14 mouse cellular contexts compared by ENCODE assay signal in the genomic region with DNA sequence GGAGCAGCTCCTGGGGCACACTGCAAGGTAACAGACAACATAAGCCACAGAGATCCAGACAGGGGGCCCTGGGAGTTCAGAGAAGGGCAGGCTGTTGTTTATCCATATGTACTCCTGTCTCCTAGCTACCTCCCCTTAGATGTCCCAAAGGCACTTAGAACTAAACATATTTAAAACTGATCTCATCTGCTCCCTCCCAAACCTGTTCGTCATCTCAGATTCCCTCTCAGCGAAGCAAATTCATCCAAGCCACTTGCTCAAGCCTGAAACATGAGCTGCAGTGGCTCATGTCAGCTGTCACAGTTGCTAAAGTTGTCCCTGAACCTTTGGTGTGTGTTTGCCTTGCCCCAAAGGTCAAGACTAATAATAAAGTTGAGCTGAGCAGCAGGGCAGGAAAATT.
DNase-seq lines count a peak whose midpoint lies in the region; ATAC-seq and TF ChIP-seq lines count a peak whose summit lies in the region.
"Had no signal": no experiment of that assay in that cellular context is flagged by ENCODE, and none has a peak within 500 bp of the region (broad histone marks: within the 10 kb centered on the region; RNA-seq: fewer than 3 reads in every experiment).

No protein-coding gene starts in this region.

- no peaks in the 10 kb centered on the region for H3K9me3 ChIP-seq in midbrain, embryonic 14.5 days (ENCODE audit: control insufficient read depth, low read length)
- no peaks in the 10 kb centered on the region for H3K9me3 ChIP-seq in midbrain, embryonic 11.5 days (ENCODE audit: control insufficient read depth, low read length)
- H3K9me3 ChIP-seq: neural tube, embryonic 12.5 days had no signal

- peak; percentile 32 for DNase-seq in adrenal gland, adult 2 months
- DNase-seq in adrenal gland, postnatal 14 days: no peak
- DNase-seq in midbrain, embryonic 14.5 days: peak; percentile 1
- DNase-seq in midbrain, embryonic 11.5 days (ENCODE audit: low spot score, missing footprints): no peak
- peak; percentile 34 for DNase-seq in heart, postnatal 4 days
- DNase-seq in layer of hippocampus, adult 2 months (ENCODE audit: low spot score in 2 of 2): no peak
- DNase-seq in right cerebral cortex, adult 2 months (ENCODE audit: low spot score in 2 of 2): no peak
- DNase-seq in frontal cortex, postnatal 25 days (ENCODE audit: low spot score in 2 of 2): no peak
- DNase-seq: kidney, adult 18-20 months; lung, postnatal 36 days; right cerebral cortex, postnatal 4 days; thymus, postnatal 4 days had no signal

- H3K4me2 ChIP-seq in midbrain, embryonic 14.5 days (ENCODE audit: low read length): no peak overlapping the region
- H3K4me2 ChIP-seq in midbrain, embryonic 11.5 days: no peak overlapping the region
- H3K4me2 ChIP-seq: neural tube, embryonic 12.5 days had no signal

- H3K4me3 ChIP-seq in midbrain, embryonic 14.5 days (replicated peaks; ENCODE audit: low read depth, low read length): no peak overlapping the region
- H3K4me3 ChIP-seq in midbrain, embryonic 11.5 days (ENCODE audit: low read depth, low read length): no peak overlapping the region
- no peak overlapping the region for H3K4me3 ChIP-seq in layer of hippocampus, adult 2 months
- H3K4me3 ChIP-seq: erythroblast, embryonic 14.5 days; neural tube, embryonic 12.5 days had no signal

- 52% methylated on average over 2 of the region's 2 CpGs for WGBS in midbrain, embryonic 14.5 days
- 47% methylated on average over 2 of the region's 2 CpGs for WGBS in midbrain, embryonic 11.5 days

- H3K27me3 ChIP-seq in midbrain, embryonic 14.5 days (ENCODE audit: control insufficient read depth, insufficient read depth, low read length): no peaks in the 10 kb centered on the region
- no peaks in the 10 kb centered on the region for H3K27me3 ChIP-seq in midbrain, embryonic 11.5 days (ENCODE audit: control insufficient read depth, insufficient read depth, low read length)
- H3K27me3 ChIP-seq: neural tube, embryonic 12.5 days had no signal

- ATAC-seq in midbrain, embryonic 14.5 days (ENCODE audit: low FRiP score, low TSS enrichment): no peak
- ATAC-seq in midbrain, embryonic 11.5 days (ENCODE audit: low FRiP score): no peak

- no peaks in the 10 kb centered on the region for H3K36me3 ChIP-seq in midbrain, embryonic 14.5 days (ENCODE audit: control insufficient read depth, insufficient read depth, low read length)
- H3K36me3 ChIP-seq in midbrain, embryonic 11.5 days (ENCODE audit: control insufficient read depth, insufficient read depth, low read length): no peaks in the 10 kb centered on the region
- H3K36me3 ChIP-seq: neural tube, embryonic 12.5 days had no signal

- H3K9ac ChIP-seq in midbrain, embryonic 14.5 days (replicated peaks; ENCODE audit: low read length): no peak overlapping the region
- no peak overlapping the region for H3K9ac ChIP-seq in midbrain, embryonic 11.5 days (ENCODE audit: low read length)
- H3K9ac ChIP-seq: neural tube, embryonic 12.5 days had no signal

- TF ChIP-seq CTCF in layer of hippocampus, adult 2 months (conservative IDR thresholded peaks at IDR 0.05): no peak

- H3K27ac ChIP-seq in midbrain, embryonic 14.5 days (replicated peaks; ENCODE audit: low read depth, low read length): no peak overlapping the region
- H3K27ac ChIP-seq in midbrain, embryonic 11.5 days (ENCODE audit: low read depth, low read length): no peak overlapping the region
- H3K27ac ChIP-seq in layer of hippocampus, adult 2 months: no peak overlapping the region
- H3K27ac ChIP-seq: neural tube, embryonic 12.5 days had no signal

- no peaks in the 10 kb centered on the region for H3K4me1 ChIP-seq in midbrain, embryonic 14.5 days (ENCODE audit: control insufficient read depth, insufficient read depth, low read length)
- H3K4me1 ChIP-seq in midbrain, embryonic 11.5 days (ENCODE audit: control insufficient read depth, insufficient read depth, low read length): no peaks in the 10 kb centered on the region
- H3K4me1 ChIP-seq: neural tube, embryonic 12.5 days had no signal

Comparison
In these comparisons a context has a peak if more than half of its experiments do, and no peak if none do; other contexts are left out.
1. DNase-seq: peak in adrenal gland, adult 2 months (single experiment), midbrain, embryonic 14.5 days (single experiment) and heart, postnatal 4 days (single experiment); none in adrenal gland, postnatal 14 days (single experiment), midbrain, embryonic 11.5 days (single experiment), layer of hippocampus, adult 2 months (0 of 2), right cerebral cortex, adult 2 months (0 of 2) and frontal cortex, postnatal 25 days (0 of 2).